Mouse (Mus musculus) CH12.LX (cell line): Measurements from ENCODE around the gene Hipk2.

ENCODE experiments used
- CTCF ChIP-seq, 2 experiments: IDR thresholded peaks in 1 of 2; conservative IDR thresholded peaks in 1 of 2; 2 replicates each; pipeline ENCODE4 v1.5.1; 2011 to 2012; ENCODE audit warnings: low read depth in 2 of 2, low read length in 2 of 2, improper control_type of control experiment in 1 of 2, inconsistent platforms in 1 of 2, mild to moderate bottlenecking in 1 of 2, moderate library complexity in 1 of 2
- EP300 ChIP-seq: IDR thresholded peaks from 2 replicates; pipeline ENCODE4 v1.6.1; 2011; ENCODE audit warnings: low read length, improper control_type of control experiment

- TF ChIP-seq CTCF (conservative IDR thresholded peaks at IDR 0.05 in 1 of 2, IDR thresholded peaks at IDR 0.05 in 1 of 2; ENCODE audit: low read depth in 2 of 2, low read length in 2 of 2) = 0 out of 4 replicates have a peak, but pooled peaks of 1 of the 2 experiments have one; percentile 3
- no peak for TF ChIP-seq EP300
Observed at GRCm38 (mm10) chr6:38779411-38779810, 96.6 kb downstream of the Hipk2 start.
